10 mouse cellular contexts compared by ENCODE assay signal in genomic region chr5:137885894-137886293, GRCm38 (mm10). TPM values are rescaled to one million over a fixed set of nuclear protein-coding genes. Genes with fewer than 3 reads are reported as not detected.
DNase-seq lines count a peak whose midpoint lies in the region; ATAC-seq and TF ChIP-seq lines count a peak whose summit lies in the region.
"Had no signal": no experiment of that assay in that cellular context is flagged by ENCODE, and none has a peak within 500 bp of the region (broad histone marks: within the 10 kb centered on the region; RNA-seq: fewer than 3 reads in every experiment).

No protein-coding gene starts in this region.

- H3K4me3 ChIP-seq in kidney, adult 2 months (ENCODE audit: insufficient read depth, low read depth, low read length), result no peak overlapping the region
- no peak overlapping the region for H3K4me3 ChIP-seq in kidney, embryonic 14.5 days (ENCODE audit: low read length)
- H3K4me3 ChIP-seq: stomach, embryonic 15.5 days had no signal

- TF ChIP-seq CTCF in kidney, adult 2 months (conservative IDR thresholded peaks at IDR 0.05; ENCODE audit: insufficient read depth, insufficient read length, low read depth, low read length), result peak; percentile 78

- peak; percentile 71 for DNase-seq in kidney, adult 2 months
- DNase-seq in MN1 (ENCODE audit: low spot score), result peak; percentile 48
- peak; percentile 3 for DNase-seq in brain, embryonic 18.5 days (ENCODE audit: low read depth, low spot score)
- peak; percentile 23 to 27 for DNase-seq in frontal cortex, postnatal 25 days (ENCODE audit: low spot score in 2 of 2)
- DNase-seq in layer of hippocampus, postnatal 10 days (ENCODE audit: low spot score in 2 of 2), result peak; percentile 69 to 74
- peak; percentile 59 to 68 for DNase-seq in lung, postnatal 4 days
- DNase-seq in thymus, postnatal 4 days, result peak; percentile 69

- no peaks in the 10 kb centered on the region for H3K9me3 ChIP-seq in kidney, embryonic 14.5 days (ENCODE audit: control insufficient read depth, low read length)
- H3K9me3 ChIP-seq: stomach, embryonic 15.5 days had no signal

- no peak overlapping the region for H3K27ac ChIP-seq in kidney, adult 2 months (ENCODE audit: insufficient read depth, low read depth, low read length)
- H3K27ac ChIP-seq in kidney, embryonic 14.5 days (ENCODE audit: low read depth, low read length), result no peak overlapping the region
- H3K27ac ChIP-seq: stomach, embryonic 15.5 days had no signal

- no peak for ATAC-seq in kidney, embryonic 14.5 days (ENCODE audit: low FRiP score, low TSS enrichment)

- no peak overlapping the region for H3K9ac ChIP-seq in kidney, embryonic 14.5 days (ENCODE audit: low read depth, low read length)
- H3K9ac ChIP-seq: stomach, embryonic 15.5 days had no signal

- 1% methylated on average over 2 of the region's 2 CpGs for WGBS in kidney, adult 2 months
- 3% methylated on average over 2 of the region's 2 CpGs for WGBS in kidney, embryonic 14.5 days

- H3K27me3 ChIP-seq in kidney, adult 2 months (replicated peaks; ENCODE audit: control insufficient read depth, insufficient read depth, low read length), result no peaks in the 10 kb centered on the region; the same call in 1 of the 2 replicates
- H3K27me3 ChIP-seq in kidney, embryonic 14.5 days (ENCODE audit: control insufficient read depth, insufficient read depth, low read length), result no peaks in the 10 kb centered on the region
- H3K27me3 ChIP-seq: stomach, embryonic 15.5 days had no signal

- no peak overlapping the region for H3K4me2 ChIP-seq in kidney, embryonic 14.5 days (replicated peaks; ENCODE audit: low read depth, low read length)
- H3K4me2 ChIP-seq: stomach, embryonic 15.5 days had no signal

- H3K4me1 ChIP-seq in kidney, adult 2 months (ENCODE audit: control insufficient read depth, insufficient read depth, low read length), result no peaks in the 10 kb centered on the region
- H3K4me1 ChIP-seq in kidney, embryonic 14.5 days (ENCODE audit: control insufficient read depth, insufficient read depth, low read length), result no peaks in the 10 kb centered on the region
- H3K4me1 ChIP-seq: stomach, embryonic 15.5 days had no signal

- H3K36me3 ChIP-seq in kidney, adult 2 months (ENCODE audit: control insufficient read depth, insufficient read depth, low read length), result no peaks in the 10 kb centered on the region
- H3K36me3 ChIP-seq in kidney, embryonic 14.5 days (ENCODE audit: control insufficient read depth, insufficient read depth, low read length), result no peaks in the 10 kb centered on the region
- H3K36me3 ChIP-seq: stomach, embryonic 15.5 days had no signal

- no peak for TF ChIP-seq POLR2A in kidney, adult 2 months (IDR thresholded peaks at IDR 0.05; ENCODE audit: low read depth, low read length)

RNA-seq across cellular contexts. Expression of gene Pilrb2, which starts 14.3 kb away (rescaled TPM):
- 1.3 and 2.3 TPM in 2 replicates for polyA plus RNA-seq in kidney, adult 2 months (2012; rRNA removed)
- polyA plus RNA-seq in kidney, embryonic 14.5 days (2014; fragmentation: Nextera tagmentation; extraction: Ambion mirVana), result 0.61 and 0.76 TPM in 2 replicates
- not detected for total RNA-seq in layer of hippocampus, postnatal 10 days (2021)

RNA-seq across cellular contexts. Expression of gene Pilrb1, which starts 28.0 kb away (rescaled TPM):
- polyA plus RNA-seq in kidney, adult 2 months (2012; rRNA removed), result 1.3 and 1.5 TPM in 2 replicates
- 0.31 and 0.84 TPM in 2 replicates for polyA plus RNA-seq in kidney, embryonic 14.5 days (2014; fragmentation: Nextera tagmentation; extraction: Ambion mirVana)
- not detected for total RNA-seq in layer of hippocampus, postnatal 10 days (2021)

RNA-seq across cellular contexts. Expression of gene Cyp3a13, which starts 35.5 kb away (rescaled TPM):
- 0.22 and 0.31 TPM in 2 replicates for polyA plus RNA-seq in kidney, adult 2 months (2012; rRNA removed)
- not detected in 2 replicates for polyA plus RNA-seq in kidney, embryonic 14.5 days (2014; fragmentation: Nextera tagmentation; extraction: Ambion mirVana)
- total RNA-seq in layer of hippocampus, postnatal 10 days (2021), result not detected
- polyA plus RNA-seq: heart, embryonic 14.5 days had no signal

RNA-seq across cellular contexts. Expression of gene Pilra, which starts 49.8 kb away (rescaled TPM):
- polyA plus RNA-seq in kidney, adult 2 months (2012; rRNA removed), result 1.5 and 2.5 TPM in 2 replicates
- 1.1 and 1.2 TPM in 2 replicates for polyA plus RNA-seq in kidney, embryonic 14.5 days (2014; fragmentation: Nextera tagmentation; extraction: Ambion mirVana)
- 1 to 10 TPM in 1 of 2 experiments, under 1 TPM in 1; 0.45 to 1.2 TPM for total RNA-seq in layer of hippocampus, postnatal 10 days (2021)

Comparison
In these comparisons a context has a peak if more than half of its experiments do, and no peak if none do; other contexts are left out.
1. DNase-seq: peak in every context shown above with its lines; median percentile 72 in layer of hippocampus, postnatal 10 days; 71 in kidney, adult 2 months; 69 in thymus, postnatal 4 days; 64 in lung, postnatal 4 days; 48 in MN1; 25 in frontal cortex, postnatal 25 days; 3 in brain, embryonic 18.5 days.